Mouse (Mus musculus) cerebellum, postnatal 36 days (tissue): ENCODE data around the gene Tle3.

ENCODE experiments used
- DNase-seq, 2 experiments: peaks; one replicate each; pipeline ENCODE4 v3.0.0; 2021 to 2022; ENCODE audit warnings: mixed read lengths in 2 of 2

The Tle3 gene

GRCm38 (mm10) chr9:61441206-61441913, 69.2 kb downstream of the Tle3 start:
- no peak for DNase-seq

GRCm38 (mm10) chr9:61442951-61443630, 70.9 kb downstream of the Tle3 start:
- no peak for DNase-seq

- DNase-seq = no peak
Observed at GRCm38 (mm10) chr9:61445151-61445550, 73.0 kb downstream of the Tle3 start.

GRCm38 (mm10) chr9:61445711-61446222, 73.6 kb downstream of the Tle3 start:
- no peak for DNase-seq

- DNase-seq = no peak
Observed at GRCm38 (mm10) chr9:61446965-61447364, 74.8 kb downstream of the Tle3 start.

- DNase-seq = no peak
Observed at GRCm38 (mm10) chr9:61449363-61449904, 77.3 kb downstream of the Tle3 start.

- DNase-seq = no peak
Observed at GRCm38 (mm10) chr9:61452081-61452480, 79.9 kb downstream of the Tle3 start.

GRCm38 (mm10) chr9:61455861-61456261, 83.7 kb downstream of the Tle3 start:
- DNase-seq = no peak

GRCm38 (mm10) chr9:61456441-61457161, 84.4 kb downstream of the Tle3 start:
- DNase-seq = no peak

GRCm38 (mm10) chr9:61457162-61457523, 85.0 kb downstream of the Tle3 start:
- no peak for DNase-seq

GRCm38 (mm10) chr9:61461859-61462258, 89.7 kb downstream of the Tle3 start:
- DNase-seq = no peak

GRCm38 (mm10) chr9:61467436-61467835, 95.3 kb downstream of the Tle3 start:
- no peak for DNase-seq
